Mouse (Mus musculus): ENCODE measurements at regions not wholly inside any gene's neighbourhood (a gene's known extent, or its start where the extent isn't known, plus 50 kb on each side); places are given as distances from the start of the nearest gene placed in this dataset.
A peak's percentile ranks its signal among the peaks of the same experiment; 100 is the strongest.

DNA sequence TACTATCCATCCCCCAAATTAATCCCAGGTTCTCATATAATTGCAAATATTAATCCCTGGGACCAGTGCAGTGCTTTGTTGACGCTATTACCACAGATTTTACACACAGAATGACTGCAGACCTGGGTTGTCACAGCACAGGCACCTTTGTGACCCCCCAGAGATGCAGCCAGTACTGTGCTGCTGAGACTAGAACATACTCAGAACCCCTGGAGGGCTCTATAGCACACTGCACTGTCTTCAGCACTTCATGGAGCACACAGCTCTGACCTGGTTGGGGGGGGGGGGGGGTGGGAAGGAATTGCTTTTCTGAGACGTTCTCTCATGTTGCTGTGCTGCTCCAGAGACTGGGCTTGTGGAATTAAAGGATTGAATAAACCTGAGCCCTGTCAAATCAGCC is 154.9 kb upstream of the Gm34302 start:
- no peak overlapping the region for H3K4me3 ChIP-seq (replicated peaks)
- no peak overlapping the region for H3K4me2 ChIP-seq
- H3K36me3 ChIP-seq = no peaks in the 10 kb centered on the region
- H3K27ac ChIP-seq = no peak overlapping the region
- no peaks in the 10 kb centered on the region for H3K4me1 ChIP-seq (replicated peaks)
- no peaks in the 10 kb centered on the region for H3K27me3 ChIP-seq
- no peaks in the 10 kb centered on the region for H3K9me3 ChIP-seq (replicated peaks)
- ATAC-seq (ENCODE audit: low read depth) (no peak), DNase-seq (no peak)
- 41% methylated on average over 2 of the region's 2 CpGs for WGBS (ENCODE audit: insufficient replicate concordance)
- no peak overlapping the region for H3K9ac ChIP-seq

DNA sequence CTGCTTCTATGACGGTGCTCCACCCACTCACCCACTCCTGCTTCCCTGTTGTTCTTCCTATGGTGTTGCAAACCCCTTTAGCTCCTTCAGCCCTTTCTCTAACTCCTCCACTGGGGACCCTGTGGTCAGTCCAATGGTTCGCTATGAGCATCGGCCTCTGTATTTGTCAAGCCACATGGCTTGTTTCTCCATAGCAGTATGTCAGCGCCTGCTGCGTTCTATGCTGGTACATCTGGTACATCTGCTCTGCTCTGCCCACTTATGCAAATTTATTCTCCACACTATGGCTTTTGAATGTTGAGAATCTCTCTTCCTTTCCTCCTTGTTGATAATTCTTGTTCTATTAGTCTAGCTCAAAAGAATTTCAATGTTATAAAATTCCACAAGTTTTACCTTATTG is 154.2 kb upstream of the Gm34302 start:
- no peak for DNase-seq
- no peak for ATAC-seq (ENCODE audit: low read depth)
- H3K9me3 ChIP-seq (replicated peaks) = no peaks in the 10 kb centered on the region
- WGBS (ENCODE audit: insufficient replicate concordance) = 72% methylated on average over 5 of the region's 5 CpGs
- H3K9ac ChIP-seq = no peak overlapping the region
- no peak overlapping the region for H3K4me2 ChIP-seq
- no peak overlapping the region for H3K27ac ChIP-seq
- H3K27me3 ChIP-seq = no peaks in the 10 kb centered on the region
- H3K4me1 ChIP-seq (replicated peaks) = no peaks in the 10 kb centered on the region
- no peak overlapping the region for H3K4me3 ChIP-seq (replicated peaks)
- H3K36me3 ChIP-seq = no peaks in the 10 kb centered on the region

DNA sequence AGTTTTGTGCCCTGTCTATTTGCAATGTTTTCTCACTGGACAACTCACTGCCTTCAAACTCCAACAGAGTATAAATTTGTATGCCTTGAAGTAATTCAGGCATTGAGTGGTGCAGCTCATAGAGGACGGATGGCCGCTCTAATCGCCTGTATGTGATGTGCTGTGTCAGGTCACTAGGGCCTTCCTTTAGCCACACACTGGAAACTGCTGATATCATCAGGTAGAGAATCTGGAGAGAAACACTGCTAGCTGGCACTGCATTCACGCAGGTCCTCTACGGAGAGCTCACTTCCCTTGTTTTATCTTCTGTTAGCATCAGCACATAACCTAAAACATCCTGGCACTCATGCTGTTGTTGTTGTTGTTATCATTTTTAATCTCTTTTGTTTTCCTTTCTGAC is 144.0 kb upstream of the Gm34302 start:
- ATAC-seq (ENCODE audit: low read depth) = no peak

DNA sequence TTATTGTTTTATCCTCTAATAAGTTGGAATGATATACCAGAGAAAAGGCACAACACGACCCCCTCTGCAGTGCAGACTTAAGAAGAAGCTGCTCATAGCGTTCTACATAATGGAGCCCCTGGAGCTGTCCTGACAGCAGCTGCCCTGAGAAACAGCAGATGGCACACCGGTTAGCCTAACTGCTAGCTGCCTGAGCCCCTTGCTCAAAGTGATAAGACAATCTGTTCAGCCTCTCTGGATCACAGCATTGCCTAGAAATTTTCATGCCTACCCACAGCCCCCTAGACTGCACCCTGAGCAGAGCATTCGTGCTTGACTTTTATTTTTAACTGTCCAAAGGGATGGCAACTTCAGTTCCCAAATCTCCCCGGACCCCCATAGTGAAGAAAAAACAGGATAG is 132.4 kb upstream of the Gm34302 start:
- Histone ChIP-seq H3K27ac (no peak overlapping the region), H3K9ac (no peak overlapping the region), H3K4me2 (no peak overlapping the region), H3K36me3 (no peaks in the 10 kb centered on the region), H3K4me1 (replicated peaks) (no peaks in the 10 kb centered on the region), H3K9me3 (replicated peaks) (no peaks in the 10 kb centered on the region), H3K27me3 (no peaks in the 10 kb centered on the region), H3K4me3 (replicated peaks) (no peak overlapping the region)
- WGBS (ENCODE audit: insufficient replicate concordance) = 29% methylated on average over 5 of the region's 5 CpGs
- DNase-seq (no peak), ATAC-seq (ENCODE audit: low read depth) (no peak)

More for the DNA sequence above, 144.0 kb upstream of the Gm34302 start:
- WGBS (ENCODE audit: insufficient replicate concordance) = 63% methylated on average over 5 of the region's 5 CpGs
- Histone ChIP-seq H3K9ac (no peak overlapping the region), H3K27me3 (no peaks in the 10 kb centered on the region), H3K4me1 (replicated peaks) (no peaks in the 10 kb centered on the region), H3K27ac (no peak overlapping the region), H3K36me3 (no peaks in the 10 kb centered on the region), H3K4me3 (replicated peaks) (no peak overlapping the region), H3K9me3 (replicated peaks) (no peaks in the 10 kb centered on the region), H3K4me2 (no peak overlapping the region)
- no peak for DNase-seq

DNA sequence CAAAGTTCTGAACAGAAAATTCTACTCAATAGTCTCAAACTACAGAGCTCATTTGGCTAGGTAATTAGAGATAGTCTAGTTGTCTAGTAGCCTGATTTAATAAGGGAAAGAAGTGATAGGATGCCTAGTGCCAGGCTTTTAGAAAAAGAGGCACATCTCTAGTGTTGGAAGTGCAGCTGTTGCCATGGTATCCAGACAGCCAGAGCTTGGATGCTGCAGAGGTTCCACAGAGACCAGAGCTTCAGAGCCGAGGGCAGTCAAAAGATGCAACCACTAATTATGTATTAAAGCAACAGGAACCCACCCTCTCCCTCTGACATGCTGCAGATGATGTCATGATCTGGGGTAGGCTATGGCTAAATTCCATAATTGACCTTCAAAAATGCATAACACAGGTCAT is 130.0 kb upstream of the Gm34302 start:
- no peaks in the 10 kb centered on the region for H3K36me3 ChIP-seq
- DNase-seq = no peak
- H3K9ac ChIP-seq = no peak overlapping the region
- no peak overlapping the region for H3K4me2 ChIP-seq
- ATAC-seq (ENCODE audit: low read depth) = no peak
- no peaks in the 10 kb centered on the region for H3K9me3 ChIP-seq (replicated peaks)
- H3K4me3 ChIP-seq (replicated peaks) = no peak overlapping the region
- WGBS (ENCODE audit: insufficient replicate concordance) = 46% methylated on average over 1 of the region's 1 CpGs
- H3K27me3 ChIP-seq = no peaks in the 10 kb centered on the region
- H3K27ac ChIP-seq = no peak overlapping the region
- H3K4me1 ChIP-seq (replicated peaks) = no peaks in the 10 kb centered on the region

DNA sequence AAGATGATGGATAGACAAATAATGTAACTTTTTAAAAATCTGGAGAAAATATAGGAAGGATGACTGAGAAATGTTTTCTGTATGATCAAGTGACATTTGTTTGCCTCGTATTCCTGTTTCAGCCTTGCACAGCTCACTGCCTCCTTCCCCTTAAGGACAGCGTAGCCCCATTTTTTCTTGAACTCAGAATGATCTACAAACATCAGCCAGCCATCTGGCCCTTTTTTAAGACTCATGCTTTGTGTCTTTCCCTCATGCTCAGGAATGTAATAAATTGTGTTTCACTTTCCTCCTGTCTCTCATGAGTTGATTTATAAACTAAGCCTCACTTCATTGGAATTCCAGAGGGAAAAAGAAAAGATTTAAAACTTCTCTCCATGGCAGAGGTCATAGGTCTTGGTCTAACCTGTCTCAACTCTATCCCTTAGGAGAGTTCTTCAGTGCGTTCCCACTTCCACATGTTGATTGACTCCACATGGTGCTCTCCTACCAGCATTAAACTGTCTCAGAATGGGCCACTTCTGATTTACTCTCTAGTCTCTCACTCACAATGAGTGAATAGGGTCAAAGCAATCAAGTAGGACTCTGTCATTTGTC is 129.2 kb upstream of the Gm34302 start:
- Histone ChIP-seq H3K4me3 (replicated peaks) (no peak overlapping the region), H3K9ac (no peak overlapping the region), H3K27ac (no peak overlapping the region), H3K27me3 (no peaks in the 10 kb centered on the region), H3K4me2 (no peak overlapping the region), H3K36me3 (no peaks in the 10 kb centered on the region), H3K4me1 (replicated peaks) (no peaks in the 10 kb centered on the region), H3K9me3 (replicated peaks) (no peaks in the 10 kb centered on the region)
- WGBS (ENCODE audit: insufficient replicate concordance) = 57% methylated on average over 3 of the region's 3 CpGs
- ATAC-seq (ENCODE audit: low read depth) = no peak
- DNase-seq = no peak

DNA sequence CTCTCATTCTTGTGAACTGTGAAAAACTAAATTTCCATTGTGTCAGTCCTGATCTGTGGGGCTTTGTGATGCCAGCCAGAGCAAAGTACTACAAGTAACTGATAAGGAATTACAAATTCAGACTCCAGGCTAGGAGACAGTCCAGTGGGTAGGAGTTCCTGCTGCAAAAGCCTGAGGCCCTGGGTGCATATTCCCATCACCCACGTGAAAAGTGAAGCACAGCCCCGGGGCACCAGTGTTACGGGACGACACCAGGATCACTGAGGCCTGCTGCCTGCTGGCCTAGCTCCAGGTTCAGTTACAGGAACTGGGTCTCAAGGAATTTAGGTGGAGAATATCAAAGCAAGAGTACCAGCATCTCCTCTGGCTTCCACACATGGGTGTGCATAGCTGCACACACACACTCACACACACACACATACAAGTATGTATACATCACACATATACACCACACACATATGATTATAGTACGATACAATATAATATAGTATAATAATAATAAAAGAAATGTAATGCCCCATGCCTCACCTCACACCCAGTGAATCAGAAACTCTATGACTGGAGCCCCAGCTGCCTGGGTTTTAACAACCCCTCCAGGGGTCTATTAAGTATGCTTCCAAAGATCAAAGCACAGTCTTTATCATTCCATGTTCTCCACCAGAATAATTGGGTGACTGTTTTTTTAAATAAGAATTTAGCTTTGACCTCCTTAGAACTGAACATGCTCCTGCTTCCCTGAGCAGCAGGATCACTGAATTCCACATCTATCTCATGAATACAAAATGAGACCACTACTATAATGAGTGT is 126.6 kb upstream of the Gm34302 start:
- ATAC-seq (ENCODE audit: low read depth) (no peak), DNase-seq (no peak)
- Histone ChIP-seq H3K4me3 (replicated peaks) (no peak overlapping the region), H3K4me2 (no peak overlapping the region), H3K9me3 (replicated peaks) (no peaks in the 10 kb centered on the region), H3K27me3 (no peaks in the 10 kb centered on the region), H3K9ac (no peak overlapping the region), H3K36me3 (no peaks in the 10 kb centered on the region), H3K27ac (no peak overlapping the region), H3K4me1 (replicated peaks) (no peaks in the 10 kb centered on the region)
- 33% methylated on average over 5 of the region's 5 CpGs for WGBS (ENCODE audit: insufficient replicate concordance)

DNA sequence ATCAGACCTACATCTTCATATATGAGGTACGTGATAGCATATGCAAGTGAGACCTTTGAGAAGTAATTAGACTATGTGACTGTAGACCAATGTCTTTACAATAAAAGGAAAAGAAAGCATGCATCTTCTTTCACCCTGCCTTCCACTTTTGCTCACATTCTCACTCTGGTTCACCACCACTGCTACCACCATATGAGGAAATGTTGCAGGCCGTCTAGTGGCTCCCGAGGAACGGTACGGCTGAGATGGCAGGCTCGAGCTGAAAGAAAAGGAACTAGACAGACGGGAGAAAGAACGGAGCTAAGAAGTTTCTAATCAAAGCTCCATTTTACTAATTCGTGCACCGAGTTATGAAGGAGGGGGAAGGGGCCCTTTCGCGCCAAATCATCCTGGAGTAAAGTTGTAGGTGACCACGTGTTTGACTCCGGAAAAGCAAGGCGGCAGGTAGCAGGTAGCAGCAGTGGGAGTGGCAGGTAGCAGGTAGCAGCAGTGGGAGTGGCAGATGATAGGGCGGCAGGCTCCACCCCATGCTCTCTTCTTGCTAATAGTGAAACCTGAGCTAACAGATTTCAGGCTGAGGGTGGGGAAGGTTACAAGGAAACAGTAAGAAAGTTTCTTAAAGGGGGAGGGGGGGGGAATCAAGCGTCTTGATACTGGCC is 125.9 kb upstream of the Gm34302 start:
- H3K27me3 ChIP-seq = no peaks in the 10 kb centered on the region
- no peak overlapping the region for H3K4me3 ChIP-seq (replicated peaks)
- no peaks in the 10 kb centered on the region for H3K9me3 ChIP-seq (replicated peaks)
- no peak overlapping the region for H3K27ac ChIP-seq
- H3K9ac ChIP-seq = no peak overlapping the region
- DNase-seq (no peak), ATAC-seq (ENCODE audit: low read depth) (no peak)
- H3K36me3 ChIP-seq = no peaks in the 10 kb centered on the region
- WGBS (ENCODE audit: insufficient replicate concordance) = 21% methylated on average over 17 of the region's 17 CpGs
- H3K4me1 ChIP-seq (replicated peaks) = no peaks in the 10 kb centered on the region
- H3K4me2 ChIP-seq = 0 out of 2 replicates have a peak overlapping the region, but pooled peaks have one; percentile 2

DNA sequence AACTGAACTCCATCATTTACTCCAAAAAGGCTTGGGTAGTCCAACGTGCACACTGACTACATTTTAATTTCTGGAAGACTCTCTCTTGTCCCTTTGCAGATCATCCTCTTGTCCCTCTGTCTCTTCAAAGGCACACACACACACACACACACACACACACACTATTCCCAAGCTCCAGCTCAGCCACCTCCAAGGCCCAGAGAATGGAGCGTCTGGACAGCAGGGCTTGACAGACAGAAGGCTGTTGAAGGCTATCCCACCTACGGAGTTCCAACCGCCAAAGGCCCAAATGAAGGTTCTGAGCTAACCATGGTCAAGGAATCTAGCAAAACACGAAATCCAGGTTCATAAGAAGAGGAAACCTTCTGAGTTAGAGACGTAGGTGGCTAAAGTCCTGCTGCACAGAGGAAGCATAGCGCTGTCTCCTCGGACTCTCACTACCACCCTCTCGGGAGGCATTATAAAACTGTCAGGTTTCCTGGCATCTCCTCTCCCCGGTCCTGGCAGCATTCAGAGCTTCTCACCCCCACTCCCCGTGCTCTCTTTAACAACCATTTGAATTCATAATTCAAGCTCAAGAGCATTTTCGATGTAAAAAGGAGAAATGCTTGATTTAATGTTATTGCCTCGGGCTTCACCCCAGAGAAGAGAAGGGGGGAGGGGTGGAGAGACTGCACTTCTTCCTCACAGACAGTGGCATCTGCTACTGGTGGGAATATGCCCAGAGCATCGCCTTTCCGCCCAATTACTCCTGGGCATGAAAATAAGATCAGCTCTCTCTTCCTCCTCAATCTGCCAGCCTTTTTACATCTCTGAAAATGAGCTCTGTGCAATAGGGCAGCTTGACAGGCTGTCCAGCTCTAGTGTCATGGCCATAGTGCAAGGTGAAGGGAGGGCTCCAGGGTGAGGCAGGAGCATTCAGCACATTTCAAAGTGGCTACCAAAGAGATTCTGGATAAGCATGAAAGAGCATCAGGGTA is 99.3 kb upstream of the Gm34302 start:
- ATAC-seq (ENCODE audit: low read depth) = no peak
- H3K36me3 ChIP-seq = no peaks in the 10 kb centered on the region
- H3K4me3 ChIP-seq (replicated peaks) = no peak overlapping the region
- H3K27me3 ChIP-seq = no peaks in the 10 kb centered on the region
- DNase-seq = no peak
- H3K27ac ChIP-seq = no peak overlapping the region
- H3K9me3 ChIP-seq (replicated peaks) = no peaks in the 10 kb centered on the region
- H3K4me2 ChIP-seq = no peak overlapping the region
- WGBS (ENCODE audit: insufficient replicate concordance) = 56% methylated on average over 15 of the region's 15 CpGs
- H3K4me1 ChIP-seq (replicated peaks) = no peaks in the 10 kb centered on the region
- no peak overlapping the region for H3K9ac ChIP-seq

DNA sequence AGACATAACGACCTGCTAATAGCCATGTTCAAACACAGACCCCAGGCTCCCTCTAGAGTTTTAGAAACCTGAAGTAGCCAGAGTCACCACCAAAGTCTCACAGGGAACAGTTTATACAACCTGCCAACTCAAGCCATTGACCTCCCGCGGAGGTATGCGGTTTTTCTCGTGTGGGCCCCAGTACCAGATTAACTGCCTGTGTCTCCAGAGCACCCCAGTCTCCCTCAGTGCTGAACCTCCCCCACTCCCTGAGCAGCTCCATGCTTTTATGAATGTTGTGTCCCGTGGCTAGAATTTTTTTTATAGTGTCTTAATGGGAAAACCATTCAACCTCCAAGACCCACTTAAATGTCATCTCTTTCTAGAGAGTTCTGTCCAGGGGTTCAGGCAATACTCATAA is 98.5 kb upstream of the Gm34302 start:
- Histone ChIP-seq H3K27me3 (no peaks in the 10 kb centered on the region), H3K4me2 (no peak overlapping the region), H3K4me1 (replicated peaks) (no peaks in the 10 kb centered on the region), H3K36me3 (no peaks in the 10 kb centered on the region), H3K9ac (no peak overlapping the region), H3K4me3 (replicated peaks) (no peak overlapping the region), H3K27ac (no peak overlapping the region), H3K9me3 (replicated peaks) (no peaks in the 10 kb centered on the region)
- WGBS (ENCODE audit: insufficient replicate concordance) = 60% methylated on average over 6 of the region's 6 CpGs
- ATAC-seq (ENCODE audit: low read depth) = no peak
- no peak for DNase-seq
